Mouse (Mus musculus) left cerebral cortex, postnatal 25 days (tissue): ENCODE measurements at regions not wholly inside any gene's neighbourhood (a gene's known extent, or its start where the extent isn't known, plus 50 kb on each side); places are given as distances from the start of the nearest gene placed in this dataset.

Source experiments
- DNase-seq, 2 experiments: peaks; one replicate each; pipeline ENCODE4 v3.0.0; 2022; ENCODE audit warnings: low spot score in 2 of 2, mixed read lengths in 1 of 2
- intact Hi-C: fragments of 180-260 bp; cut with DNase I; formaldehyde crosslinking; loops from one replicate; pipeline ENCODE4 v1.15.1; 2025

GRCm38 (mm10) chr7:136530006-136530785 is 364.2 kb upstream of the Mgmt start:
- intact Hi-C loops = no loop called here

DNA sequence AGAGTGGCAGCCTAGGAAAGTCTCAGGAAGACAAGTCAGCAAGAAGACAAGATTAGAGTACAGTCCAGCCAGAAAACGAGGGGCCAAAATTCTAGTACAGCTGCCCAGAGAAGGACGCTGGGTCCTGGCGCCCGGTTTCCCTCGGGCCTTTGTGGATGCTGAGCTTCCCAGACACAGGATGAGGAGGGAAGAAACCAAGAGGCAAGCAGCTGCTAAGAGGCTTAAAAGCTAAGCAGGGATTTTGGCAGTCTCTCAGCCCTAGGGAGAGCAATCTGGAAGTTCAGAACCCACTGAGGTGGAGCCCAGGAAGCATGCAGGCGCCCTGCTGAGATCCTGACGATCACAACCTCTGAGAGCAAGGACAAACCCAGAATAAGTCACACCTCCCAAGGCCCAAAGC is 363.1 kb upstream of the Mgmt start:
- intact Hi-C loops = no loop called here
- no peak for DNase-seq

More at GRCm38 (mm10) chr7:136530006-136530785, 364.2 kb upstream of the Mgmt start:
- DNase-seq = no peak

DNA sequence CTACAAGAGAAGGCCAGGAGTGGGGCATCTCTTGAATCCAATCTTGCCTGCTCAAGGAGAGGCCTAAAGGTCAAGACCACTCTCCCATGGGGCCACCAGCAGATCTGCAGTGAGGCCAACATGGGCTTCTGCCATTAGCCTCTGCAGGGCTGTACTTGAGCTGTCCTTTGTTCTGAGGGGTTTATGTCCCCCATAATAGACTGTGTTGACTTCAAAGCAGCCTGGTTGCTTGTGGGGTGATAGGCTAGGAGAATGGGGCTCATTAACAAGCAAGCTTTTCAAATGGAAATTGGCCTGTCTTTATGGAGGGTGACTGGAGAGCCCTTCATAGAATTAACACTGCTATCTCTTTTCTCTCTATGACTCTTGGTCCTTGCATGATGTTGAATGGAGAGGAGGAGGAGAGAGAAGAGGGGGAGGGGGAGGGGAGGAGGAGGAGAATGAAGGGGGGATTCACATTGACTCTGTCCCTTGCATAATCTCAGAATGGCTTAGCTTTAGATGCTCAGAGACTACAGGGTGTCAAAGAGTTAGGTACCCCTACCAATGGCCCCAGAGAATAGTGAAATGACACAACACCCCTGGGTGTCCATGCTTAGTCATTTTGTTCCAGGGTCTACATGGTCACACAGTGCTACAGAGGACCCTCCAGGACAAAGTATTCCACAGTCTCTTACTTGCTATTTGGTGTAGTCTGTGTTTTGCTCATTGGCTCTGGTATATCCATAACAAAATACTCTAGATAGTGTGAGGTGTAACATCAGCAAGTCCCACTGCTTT is 352.3 kb upstream of the Mgmt start:
- intact Hi-C loops = no loop called here
- no peak for DNase-seq

DNA sequence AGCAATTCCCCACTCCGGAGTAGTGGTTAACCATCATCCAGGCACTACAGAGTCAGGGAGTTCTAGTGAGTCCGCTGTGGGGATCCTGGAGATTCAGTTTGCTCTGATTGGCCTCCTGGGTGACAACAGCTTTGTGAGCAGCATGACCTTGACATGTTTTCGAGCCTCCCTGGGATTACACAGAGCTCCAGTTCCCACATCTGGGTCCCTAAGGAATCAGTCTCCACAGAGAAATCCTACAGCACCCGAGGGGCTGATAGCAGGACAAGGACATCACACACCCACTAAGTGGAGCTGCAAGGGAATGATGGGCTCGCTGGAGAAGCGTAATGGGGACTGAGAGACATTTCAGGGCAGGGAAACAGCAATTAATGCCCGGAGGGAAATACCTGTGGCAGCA is 351.5 kb upstream of the Mgmt start:
- no peak for DNase-seq
- intact Hi-C loops = no loop called here

GRCm38 (mm10) chr7:136547837-136548236 is 346.6 kb upstream of the Mgmt start:
- intact Hi-C loops = no loop called here
- DNase-seq = no peak

DNA sequence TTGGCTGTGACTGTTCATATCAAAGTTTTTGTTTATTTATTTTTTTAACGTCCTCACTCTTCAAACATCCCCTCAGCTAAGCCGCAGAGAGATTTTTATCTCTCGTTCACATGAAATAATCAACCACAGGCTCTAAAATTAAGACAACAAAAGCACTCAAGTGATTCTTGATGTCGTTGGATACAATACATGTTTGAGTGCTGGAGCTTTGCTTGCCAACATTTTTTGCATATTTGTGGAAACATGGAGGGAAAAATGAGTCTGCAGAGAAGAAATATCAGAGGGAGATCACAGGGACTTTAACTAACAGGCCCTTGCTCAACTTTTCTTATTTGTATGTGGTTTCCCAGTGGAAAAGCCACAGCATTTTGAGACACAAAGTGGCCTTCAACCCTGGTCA is 338.0 kb upstream of the Mgmt start:
- intact Hi-C loops = no loop called here

DNA sequence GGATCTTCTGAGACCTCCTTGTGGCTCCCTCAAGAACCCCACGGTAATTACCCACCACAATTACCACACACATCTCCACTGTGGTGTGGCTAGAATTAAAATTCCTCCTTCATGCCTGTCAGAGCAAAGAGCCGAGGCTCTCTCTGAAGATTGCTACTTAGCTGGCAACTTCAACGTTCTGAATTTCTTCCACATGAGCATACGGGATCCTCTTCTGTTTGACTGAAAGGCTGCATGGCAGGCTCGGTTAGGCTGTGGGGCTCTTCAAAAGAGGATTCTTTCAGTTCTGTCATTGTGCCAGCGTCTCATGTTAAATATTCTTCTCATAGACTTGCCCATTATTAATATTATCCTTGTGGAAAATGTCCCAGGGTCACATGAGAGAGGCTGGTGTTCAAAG is 334.9 kb upstream of the Mgmt start:
- DNase-seq = no peak
- intact Hi-C loops = no loop called here

More for the DNA sequence above, 338.0 kb upstream of the Mgmt start:
- no peak for DNase-seq

DNA sequence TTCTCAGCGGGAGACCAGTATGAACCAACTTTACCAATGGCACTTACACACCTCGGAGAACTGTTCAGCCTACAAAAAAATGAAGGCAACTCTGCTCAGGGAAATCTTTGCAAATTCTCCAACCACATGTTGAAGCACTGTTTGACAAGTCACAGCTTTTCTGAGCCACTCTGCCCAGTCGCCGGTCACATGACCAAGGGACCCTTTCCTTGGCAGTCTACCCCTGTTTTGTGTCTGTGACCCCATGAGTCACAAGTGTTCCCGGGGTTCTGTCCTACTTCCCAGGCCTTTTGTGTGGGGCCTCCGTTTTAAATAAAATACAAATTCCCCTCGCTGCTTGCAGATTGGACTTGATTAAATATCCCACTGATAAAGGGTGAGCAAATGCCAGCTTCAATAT is 323.5 kb upstream of the Mgmt start:
- intact Hi-C loops = no loop called here
- DNase-seq = no peak

DNA sequence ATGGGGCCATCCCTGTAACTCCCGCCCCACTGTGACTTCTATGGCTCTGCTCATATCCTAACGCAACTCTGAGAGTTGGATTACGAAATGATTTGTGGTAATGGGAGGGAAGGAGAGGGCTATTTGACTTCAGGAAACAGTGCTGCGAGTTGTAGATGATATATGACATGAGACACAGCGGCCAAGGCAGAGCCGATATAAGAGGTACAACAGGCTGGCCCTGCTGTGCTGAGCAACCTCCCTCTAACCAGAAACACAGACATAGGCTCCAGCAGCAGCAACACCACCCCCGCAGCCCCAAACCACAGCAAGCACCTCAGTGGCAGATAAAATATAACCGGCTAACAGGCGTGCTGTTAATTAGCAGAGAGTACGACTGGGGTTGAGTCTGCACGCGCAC is 312.5 kb upstream of the Mgmt start:
- intact Hi-C loops = no loop called here
- peak; percentile 7 to 21 for DNase-seq

- DNase-seq = no peak
- intact Hi-C loops = no loop called here
Measured at GRCm38 (mm10) chr7:136584361-136584760, 310.1 kb upstream of the Mgmt start.

DNA sequence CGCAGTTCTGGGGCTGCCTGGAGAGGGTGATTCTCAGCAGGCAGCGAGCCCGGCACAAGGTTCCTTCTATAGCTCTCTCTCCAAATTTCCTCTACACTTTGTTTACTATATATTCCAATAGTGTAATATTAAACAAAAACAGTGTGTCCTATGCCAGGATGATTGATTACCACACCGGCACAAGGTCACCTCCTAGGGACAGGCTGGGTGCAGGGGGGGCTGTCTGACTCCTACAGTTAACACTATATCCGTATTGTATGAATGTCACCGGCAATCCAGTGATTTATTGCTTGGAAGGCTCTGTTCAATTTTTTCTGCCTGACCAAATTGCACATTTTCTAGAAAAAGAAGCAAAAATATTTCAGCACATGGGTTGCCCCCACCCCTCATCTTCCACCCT is 305.9 kb upstream of the Mgmt start:
- no peak for DNase-seq
- intact Hi-C loops = no loop called here

DNA sequence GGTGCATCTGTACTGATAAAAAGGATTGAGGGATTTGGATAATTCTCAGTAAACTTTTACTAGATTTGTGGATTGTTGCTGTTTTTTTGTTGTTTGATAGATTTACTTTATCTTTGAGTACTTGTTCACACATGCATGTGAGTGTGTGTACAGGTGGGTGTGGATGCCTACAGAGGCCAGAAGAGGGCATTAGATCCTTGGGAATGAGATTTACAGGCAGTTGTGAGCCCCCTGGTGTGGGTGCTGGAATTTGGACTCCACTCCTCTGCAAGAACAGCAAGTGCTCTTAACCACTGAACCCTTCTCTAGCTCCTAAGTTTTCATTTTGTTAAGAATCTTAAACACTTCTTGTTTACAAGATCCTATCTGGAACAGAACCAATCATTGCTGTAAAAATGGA is 303.5 kb upstream of the Mgmt start:
- DNase-seq = no peak
- intact Hi-C loops = no loop called here

- intact Hi-C loops = no loop called here
Measured at GRCm38 (mm10) chr7:136607278-136608120, 286.9 kb upstream of the Mgmt start.

DNA sequence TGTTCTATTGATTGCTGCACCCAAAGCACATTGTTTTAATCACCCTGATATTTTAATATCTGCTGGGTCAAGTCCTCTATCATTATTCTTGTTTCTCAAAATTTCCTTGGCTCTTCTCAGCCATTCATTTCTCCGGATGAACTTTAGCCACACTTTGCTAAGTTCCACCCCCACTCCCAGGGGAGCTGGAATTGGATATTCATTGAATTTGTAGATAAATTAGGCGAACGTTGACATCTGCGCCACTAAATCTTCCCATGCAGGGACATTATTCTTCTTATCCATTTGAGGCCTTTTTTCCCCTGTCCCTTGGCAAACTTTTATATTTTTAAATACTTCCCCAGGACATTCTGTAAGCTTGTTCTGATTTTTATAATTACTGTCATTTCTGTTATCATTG is 280.9 kb upstream of the Mgmt start:
- intact Hi-C loops = no loop called here
- DNase-seq = no peak

More at GRCm38 (mm10) chr7:136607278-136608120, 286.9 kb upstream of the Mgmt start:
- DNase-seq = no peak

GRCm38 (mm10) chr7:136624496-136624895 is 269.9 kb upstream of the Mgmt start:
- no peak for DNase-seq
- intact Hi-C loops = no loop called here

DNA sequence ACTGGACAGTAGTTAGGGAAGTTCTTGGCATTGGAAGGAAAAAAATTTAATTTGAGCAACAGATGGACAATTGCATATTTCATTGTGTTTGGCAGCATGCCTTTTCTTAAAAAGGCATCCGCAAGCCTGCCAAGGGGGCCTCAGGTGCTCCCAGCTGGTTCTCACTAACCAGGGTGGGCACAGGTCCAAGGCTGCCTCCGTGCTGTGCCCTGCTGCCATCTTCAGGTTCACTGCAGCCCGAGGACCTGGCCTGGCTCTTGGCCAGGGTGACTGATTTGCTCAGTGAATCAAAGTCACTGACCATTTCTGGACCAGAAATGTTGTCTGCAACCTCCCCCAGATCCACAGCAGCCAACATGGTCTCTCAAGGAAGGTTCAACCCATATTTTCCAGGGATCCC is 263.3 kb upstream of the Mgmt start:
- peak; percentile 5 to 12 for DNase-seq

DNA sequence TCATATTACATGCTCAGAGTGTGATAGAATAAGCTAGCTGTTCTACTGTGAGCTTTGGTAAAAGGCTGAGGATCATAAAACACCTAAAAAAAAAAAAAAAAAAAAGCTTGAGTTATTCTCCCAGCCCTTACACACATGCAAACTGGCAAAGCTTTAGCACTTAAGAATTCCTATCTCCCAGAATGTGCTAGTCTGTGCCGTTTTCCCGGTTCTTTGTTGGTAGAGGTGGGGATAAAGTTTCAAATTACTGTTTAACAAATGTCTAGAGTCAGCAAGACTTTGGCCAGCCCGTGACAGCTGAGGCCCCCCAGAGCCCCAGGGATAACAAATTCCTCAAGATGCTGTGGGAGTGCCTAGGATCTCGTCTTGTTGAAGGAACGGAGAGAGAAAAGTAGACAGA is 254.3 kb upstream of the Mgmt start:
- intact Hi-C loops = no loop called here
- DNase-seq = no peak

More for the DNA sequence above, 263.3 kb upstream of the Mgmt start:
- intact Hi-C loops = no loop called here

GRCm38 (mm10) chr7:136640771-136641170 is 253.6 kb upstream of the Mgmt start:
- DNase-seq = no peak
- intact Hi-C loops = no loop called here

- intact Hi-C loops = no loop called here
- DNase-seq = no peak
Measured at GRCm38 (mm10) chr7:136649796-136650195, 244.6 kb upstream of the Mgmt start.

GRCm38 (mm10) chr7:136659930-136660329 is 234.5 kb upstream of the Mgmt start:
- intact Hi-C loops = no loop called here
- no peak for DNase-seq
